Mouse (Mus musculus) heart, adult 2 months (tissue): ENCODE results near the gene Retsat.

Experiments used
- CTCF ChIP-seq: fragments of 200-600 bp; IDR thresholded peaks from 2 replicates; pipeline ENCODE4 v1.8.1; 2022; ENCODE audit warnings: antibody characterized with exemption, mild to moderate bottlenecking, moderate library complexity
- EP300 ChIP-seq: fragments of 200-500 bp; IDR thresholded peaks from 2 replicates; pipeline ENCODE4 v1.6.1; 2011; ENCODE audit warnings: low read depth, low read length, control low read depth; ENCODE audit not compliant: insufficient read depth
- POLR2A ChIP-seq: fragments of 200-500 bp; IDR thresholded peaks from 2 replicates; pipeline ENCODE4 v1.6.1; 2011; ENCODE audit warnings: mild to moderate bottlenecking, low read depth, low read length, control low read depth; ENCODE audit not compliant: insufficient read depth

DNA sequence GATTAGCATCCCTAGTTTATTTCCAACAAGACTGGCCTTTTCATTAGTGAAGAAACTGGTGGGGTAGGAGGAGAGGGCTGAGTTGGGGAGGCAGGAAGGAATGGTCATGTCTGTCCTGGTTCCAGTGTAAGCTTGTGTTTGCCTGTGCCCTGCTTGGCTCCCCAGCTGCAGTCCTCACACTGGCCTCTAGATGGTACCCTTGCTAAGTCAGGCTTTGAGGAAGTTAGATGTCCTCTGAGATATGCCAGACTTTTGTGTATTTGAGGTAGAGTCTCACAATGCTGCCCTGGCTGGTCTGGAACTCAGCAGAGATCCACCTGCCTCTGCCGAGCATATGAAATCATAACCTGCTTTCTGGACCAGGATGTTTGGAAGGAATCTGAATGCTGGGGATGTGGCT, 3.5 kb downstream of the Retsat start:
- TF ChIP-seq CTCF (peak; percentile 98), POLR2A (no peak), EP300 (0 out of 2 replicates have a peak, but pooled peaks have one; percentile 65)
